18 mouse cellular contexts compared by ENCODE assay signal in the genomic region with DNA sequence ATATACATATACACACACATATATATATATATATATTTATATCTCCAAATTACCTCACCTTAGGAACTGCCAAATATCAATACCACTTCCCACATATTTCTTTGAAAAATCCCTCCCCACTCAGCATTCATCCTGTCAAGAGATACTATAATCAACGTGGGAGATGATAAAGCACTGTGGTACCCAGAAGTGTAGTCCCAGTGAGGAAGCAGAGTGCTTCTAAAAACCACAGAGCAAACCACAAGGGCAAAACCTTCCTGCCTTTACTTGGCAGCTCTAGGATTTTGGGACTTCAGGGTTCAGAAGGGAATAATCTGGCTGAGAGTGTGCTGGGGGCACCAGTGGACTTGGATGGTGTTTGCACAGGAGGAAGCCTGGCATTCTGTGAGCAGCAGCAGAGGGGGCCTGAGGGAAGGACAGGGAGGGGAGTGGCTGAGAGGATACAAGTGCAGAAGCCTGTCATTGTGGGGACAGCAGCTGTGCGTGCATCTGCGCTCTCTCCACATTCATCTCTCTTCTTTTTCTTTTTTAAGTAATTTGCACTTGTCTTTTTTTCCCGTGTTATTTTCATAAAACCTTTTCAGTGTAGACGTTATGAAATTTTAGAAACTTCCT. TPM values are rescaled to one million over a fixed set of nuclear protein-coding genes. Genes with fewer than 3 reads are reported as not detected.
"Had no signal": no experiment of that assay in that cellular context is flagged by ENCODE, and none has a peak within 500 bp of the region (broad histone marks: within the 10 kb centered on the region; RNA-seq: fewer than 3 reads in every experiment).

No protein-coding gene starts in this region.

- DNase-seq: kidney, adult 2 months; kidney, postnatal 25 days; layer of hippocampus, adult 9-11 months; layer of hippocampus, postnatal 36 days; left cerebral cortex, postnatal 4 days; lung, adult 18-20 months; retina, postnatal 1 day; right cerebral cortex, postnatal 25 days had no signal

- H3K9ac ChIP-seq: kidney, embryonic 15.5 days; limb, embryonic 13.5 days; liver, embryonic 14.5 days; midbrain, embryonic 15.5 days had no signal

- H3K4me1 ChIP-seq: kidney, embryonic 15.5 days; limb, embryonic 13.5 days; midbrain, embryonic 10.5 days; midbrain, embryonic 15.5 days had no signal

- H3K4me2 ChIP-seq: kidney, embryonic 15.5 days; limb, embryonic 13.5 days; midbrain, embryonic 15.5 days had no signal

- H3K4me3 ChIP-seq: kidney, embryonic 15.5 days; limb, embryonic 13.5 days; midbrain, embryonic 10.5 days; midbrain, embryonic 15.5 days had no signal

- H3K9me3 ChIP-seq: kidney, embryonic 15.5 days; limb, embryonic 13.5 days; midbrain, embryonic 10.5 days; midbrain, embryonic 15.5 days had no signal

- H3K27me3 ChIP-seq: kidney, embryonic 15.5 days; limb, embryonic 13.5 days; midbrain, embryonic 15.5 days had no signal

- H3K36me3 ChIP-seq: kidney, embryonic 15.5 days; limb, embryonic 13.5 days; midbrain, embryonic 10.5 days; midbrain, embryonic 15.5 days had no signal

- ATAC-seq: intestine, embryonic 16.5 days; midbrain, embryonic 15.5 days had no signal

- H3K27ac ChIP-seq: kidney, embryonic 15.5 days; limb, embryonic 13.5 days; liver, embryonic 14.5 days; midbrain, embryonic 10.5 days; midbrain, embryonic 15.5 days had no signal

RNA-seq across cellular contexts. Expression of gene Impg1, which starts 24.1 kb away (rescaled TPM):
- total RNA-seq: layer of hippocampus, adult 18-20 months; layer of hippocampus, postnatal 36 days; left cerebral cortex, postnatal 4 days; liver, adult 2 months had no signal
- polyA plus RNA-seq: kidney, adult 2 months; limb, embryonic 13.5 days; liver, adult 2 months; liver, embryonic 14.5 days; midbrain, embryonic 10.5 days; midbrain, embryonic 15.5 days; neural tube, embryonic 11.5 days; small intestine, adult 2 months had no signal
